Mouse (Mus musculus): Measurements from ENCODE around the gene Cdkl1. TPM values are rescaled to one million over a fixed set of nuclear protein-coding genes. Genes with fewer than 3 reads are reported as not detected.

The Cdkl1 gene
- polyA plus RNA-seq (2012; rRNA removed), result 0.29 and 0.52 TPM in 2 replicates

DNA sequence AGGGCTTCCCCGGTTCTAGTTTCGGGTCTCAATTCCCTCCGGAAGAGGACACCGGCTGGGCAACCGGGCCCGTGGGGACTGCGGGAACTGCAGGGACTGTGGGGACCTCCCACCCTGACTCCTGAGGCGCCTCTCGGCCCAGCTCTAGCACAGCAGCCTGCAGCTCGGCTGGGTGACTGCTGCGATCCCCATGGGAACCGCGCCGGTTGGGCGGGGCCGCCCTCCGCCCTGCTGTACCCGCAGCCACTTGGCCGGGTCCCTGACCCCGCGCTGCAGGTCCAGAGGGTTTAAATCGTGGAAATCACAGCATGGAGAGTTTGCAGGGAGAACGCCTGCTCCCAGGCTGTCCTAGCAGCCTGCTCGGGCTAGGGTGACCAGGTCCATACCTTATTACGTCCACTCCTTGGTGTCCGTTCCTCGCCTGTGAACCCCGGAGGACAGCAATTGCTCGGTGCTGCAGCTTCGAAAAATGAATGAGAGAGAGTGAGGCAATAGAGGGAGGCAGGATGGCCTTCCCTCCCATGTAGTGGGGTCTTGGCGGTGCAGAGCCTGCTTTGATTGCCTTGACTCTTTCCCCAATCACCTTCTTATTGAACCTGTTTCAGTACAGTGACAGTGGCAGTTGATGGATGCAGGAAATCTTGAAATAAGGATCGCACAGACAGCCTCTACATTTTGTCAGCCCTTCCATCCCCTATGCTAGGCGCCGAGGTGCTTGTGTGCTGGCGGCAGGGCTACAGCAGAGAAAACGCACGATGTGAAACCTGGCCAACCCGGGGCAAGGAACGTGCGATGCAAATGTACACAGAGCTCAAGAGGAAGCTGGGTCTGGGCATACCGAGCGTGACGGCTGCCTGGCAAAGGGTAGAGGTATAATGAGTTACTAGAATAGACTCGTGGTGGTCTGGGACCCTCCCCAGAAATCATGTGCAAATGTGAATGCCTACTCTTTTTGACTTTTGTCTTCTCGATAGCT lies at the start of gene Cdkl1:
Gene Cdkl1, minus strand, starts transcription at position 738 of the 976 bp plus-strand sequence.
- H3K4me3 ChIP-seq (ENCODE audit: low read depth, low read length), result peak within 1 kb of the TSS; percentile 65
- H3K27ac ChIP-seq (ENCODE audit: insufficient read depth, low read depth, low read length), result no peak within 1 kb of the TSS
- WGBS, result 1% methylated on average over 45 of the region's 45 CpGs
- 0 out of 2 replicates have a peak, but pooled peaks cover 5% of the 10 kb centered on the region for H3K4me1 ChIP-seq (ENCODE audit: control insufficient read depth, insufficient read depth, insufficient read length, low read length)
- H3K36me3 ChIP-seq (ENCODE audit: control insufficient read depth, insufficient read depth, low read length), result no peaks in the 10 kb centered on the region
- TF ChIP-seq POLR2A (IDR thresholded peaks at IDR 0.05; ENCODE audit: low read depth, low read length), result no peak
- no peak for TF ChIP-seq CTCF (IDR thresholded peaks at IDR 0.05; ENCODE audit: extremely low read depth, insufficient read length, insufficient replicate concordance, low read depth, low read length)
- no peaks in the 10 kb centered on the region for H3K27me3 ChIP-seq (ENCODE audit: control insufficient read depth, insufficient read depth, low read length)

DNA sequence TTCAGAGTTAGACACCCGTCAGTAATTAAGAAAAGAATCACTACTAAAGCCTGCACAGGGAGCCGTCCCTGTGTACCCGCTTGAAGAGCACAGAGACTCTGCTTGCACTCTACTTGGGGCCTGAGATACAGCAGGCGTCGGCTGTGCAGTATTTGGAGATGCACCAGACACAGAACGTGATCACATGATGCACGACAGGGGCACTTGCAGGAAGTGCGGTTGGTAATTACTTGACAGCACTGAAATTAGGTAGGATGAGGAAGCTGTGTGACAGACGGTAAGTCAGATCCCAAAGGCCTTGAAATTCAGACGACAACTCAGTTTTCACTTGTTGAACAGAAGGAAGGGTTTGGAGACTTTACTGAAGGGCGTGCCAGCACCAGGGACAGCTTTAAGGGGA lies 47.3 kb upstream of the Cdkl1 start:
- Histone ChIP-seq H3K4me1 (ENCODE audit: control insufficient read depth, insufficient read depth, insufficient read length, low read length) (no peaks in the 10 kb centered on the region), H3K27me3 (ENCODE audit: control insufficient read depth, insufficient read depth, low read length) (no peaks in the 10 kb centered on the region), H3K36me3 (ENCODE audit: control insufficient read depth, insufficient read depth, low read length) (peaks cover 18% of the 10 kb centered on the region), H3K4me3 (ENCODE audit: low read depth, low read length) (no peak overlapping the region), H3K27ac (ENCODE audit: insufficient read depth, low read depth, low read length) (no peak overlapping the region)
- 71% methylated on average over 11 of the region's 11 CpGs for WGBS
- TF ChIP-seq CTCF (IDR thresholded peaks at IDR 0.05; ENCODE audit: extremely low read depth, insufficient read length, insufficient replicate concordance, low read depth, low read length) (no peak), POLR2A (IDR thresholded peaks at IDR 0.05; ENCODE audit: low read depth, low read length) (no peak)

DNA sequence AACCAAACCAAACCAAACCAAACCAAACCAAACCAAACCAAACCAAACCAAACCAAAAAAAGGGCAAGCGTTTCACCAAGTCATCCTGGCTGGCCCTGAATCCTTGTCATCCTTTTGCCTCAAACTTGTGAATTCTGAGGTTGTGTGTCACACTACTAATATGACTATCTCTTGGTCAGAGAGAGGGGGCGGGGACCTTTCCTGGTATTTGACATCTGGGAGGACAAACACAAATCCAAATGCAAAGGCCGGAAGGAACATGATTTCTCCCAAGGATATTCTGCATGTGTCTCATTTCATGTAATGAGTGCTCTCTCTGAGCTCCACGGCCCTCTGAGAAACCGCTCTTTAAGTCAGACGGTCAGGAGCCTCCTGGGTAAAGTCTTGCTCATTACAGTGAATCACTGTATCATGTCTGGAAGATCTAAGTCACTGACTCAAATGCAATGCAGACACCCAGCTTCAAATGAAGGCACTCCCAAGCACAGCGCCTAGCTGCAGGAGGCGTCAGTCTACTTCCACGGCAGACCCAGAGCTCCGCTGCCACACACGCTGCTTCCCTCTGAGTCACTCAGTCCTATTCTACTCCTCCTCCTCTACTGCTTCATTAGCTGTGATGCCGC lies 43.0 kb upstream of the Cdkl1 start:
- no peak for TF ChIP-seq CTCF (IDR thresholded peaks at IDR 0.05; ENCODE audit: extremely low read depth, insufficient read length, insufficient replicate concordance, low read depth, low read length)
- TF ChIP-seq POLR2A (IDR thresholded peaks at IDR 0.05; ENCODE audit: low read depth, low read length), result no peak
- H3K27me3 ChIP-seq (ENCODE audit: control insufficient read depth, insufficient read depth, low read length), result no peaks in the 10 kb centered on the region
- WGBS, result 92% methylated on average over 12 of the region's 12 CpGs
- H3K4me1 ChIP-seq (ENCODE audit: control insufficient read depth, insufficient read depth, insufficient read length, low read length), result no peaks in the 10 kb centered on the region
- peaks cover 16% of the 10 kb centered on the region for H3K36me3 ChIP-seq (ENCODE audit: control insufficient read depth, insufficient read depth, low read length)
- no peak overlapping the region for H3K27ac ChIP-seq (ENCODE audit: insufficient read depth, low read depth, low read length)
- H3K4me3 ChIP-seq (ENCODE audit: low read depth, low read length), result no peak overlapping the region

- Histone ChIP-seq H3K27me3 (ENCODE audit: control insufficient read depth, insufficient read depth, low read length) (no peaks in the 10 kb centered on the region), H3K4me3 (ENCODE audit: low read depth, low read length) (no peak overlapping the region), H3K36me3 (ENCODE audit: control insufficient read depth, insufficient read depth, low read length) (peaks cover 17% of the 10 kb centered on the region), H3K27ac (ENCODE audit: insufficient read depth, low read depth, low read length) (no peak overlapping the region), H3K4me1 (ENCODE audit: control insufficient read depth, insufficient read depth, insufficient read length, low read length) (0 out of 2 replicates have a peak, but pooled peaks cover 2% of the 10 kb centered on the region)
- 92% methylated on average over 9 of the region's 9 CpGs for WGBS
- TF ChIP-seq CTCF (IDR thresholded peaks at IDR 0.05; ENCODE audit: extremely low read depth, insufficient read length, insufficient replicate concordance, low read depth, low read length) (no peak), POLR2A (IDR thresholded peaks at IDR 0.05; ENCODE audit: low read depth, low read length) (no peak)
These were observed 40.3 kb upstream of the Cdkl1 start for GRCm38 (mm10) chr12:69831239-69831910.

- Histone ChIP-seq H3K4me1 (ENCODE audit: control insufficient read depth, insufficient read depth, insufficient read length, low read length) (0 out of 2 replicates have a peak, but pooled peaks cover 2% of the 10 kb centered on the region), H3K36me3 (ENCODE audit: control insufficient read depth, insufficient read depth, low read length) (peaks cover 21% of the 10 kb centered on the region), H3K27ac (ENCODE audit: insufficient read depth, low read depth, low read length) (no peak overlapping the region), H3K27me3 (ENCODE audit: control insufficient read depth, insufficient read depth, low read length) (no peaks in the 10 kb centered on the region), H3K4me3 (ENCODE audit: low read depth, low read length) (no peak overlapping the region)
- WGBS, result 57% methylated on average over 2 of the region's 2 CpGs
- TF ChIP-seq CTCF (IDR thresholded peaks at IDR 0.05; ENCODE audit: extremely low read depth, insufficient read length, insufficient replicate concordance, low read depth, low read length) (no peak), POLR2A (IDR thresholded peaks at IDR 0.05; ENCODE audit: low read depth, low read length) (no peak)
These were observed 37.1 kb upstream of the Cdkl1 start for GRCm38 (mm10) chr12:69828214-69828613.

DNA sequence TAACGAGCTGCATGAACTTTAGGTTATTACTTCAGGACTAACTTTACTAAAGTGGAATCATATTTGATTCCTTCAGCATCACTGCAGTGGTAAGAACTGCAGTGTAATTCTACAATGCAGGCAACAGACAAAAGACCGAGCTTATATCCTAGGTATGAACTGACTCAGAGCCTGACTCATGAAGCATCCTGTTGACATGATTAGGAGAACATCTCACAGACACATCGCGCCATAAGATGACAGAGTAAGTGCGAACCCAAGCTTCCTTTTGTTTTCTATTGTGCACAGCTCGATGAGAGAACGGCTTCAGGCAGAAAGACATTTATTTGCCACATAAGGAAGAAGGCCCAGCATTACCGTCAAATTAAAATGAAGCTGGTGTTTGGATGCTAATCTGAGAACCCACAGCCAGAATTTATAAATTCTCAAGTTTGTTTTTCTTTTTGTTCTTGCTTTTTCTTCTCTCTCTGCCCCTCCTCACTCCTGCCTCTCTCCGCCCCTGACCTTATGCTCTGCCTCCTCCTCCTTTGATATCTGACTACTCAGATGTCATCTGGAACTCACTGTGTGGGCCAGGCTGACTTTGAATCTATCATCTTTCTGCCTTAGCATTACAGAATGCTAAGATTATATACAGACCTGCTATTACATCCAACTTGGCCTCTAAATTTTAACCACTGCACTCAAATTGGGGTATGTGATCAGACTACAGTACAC lies 34.0 kb upstream of the Cdkl1 start:
- WGBS, result 85% methylated on average over 9 of the region's 9 CpGs
- Histone ChIP-seq H3K27me3 (ENCODE audit: control insufficient read depth, insufficient read depth, low read length) (no peaks in the 10 kb centered on the region), H3K36me3 (ENCODE audit: control insufficient read depth, insufficient read depth, low read length) (peaks cover 34% of the 10 kb centered on the region), H3K4me1 (ENCODE audit: control insufficient read depth, insufficient read depth, insufficient read length, low read length) (0 out of 2 replicates have a peak, but pooled peaks cover 2% of the 10 kb centered on the region), H3K4me3 (ENCODE audit: low read depth, low read length) (no peak overlapping the region), H3K27ac (ENCODE audit: insufficient read depth, low read depth, low read length) (no peak overlapping the region)
- TF ChIP-seq CTCF (IDR thresholded peaks at IDR 0.05; ENCODE audit: extremely low read depth, insufficient read length, insufficient replicate concordance, low read depth, low read length) (no peak), POLR2A (IDR thresholded peaks at IDR 0.05; ENCODE audit: low read depth, low read length) (no peak)
